Mouse (Mus musculus) limb, embryonic 14.5 days (tissue): ENCODE measurements around the gene Chst5. TPM values are rescaled to one million over a fixed set of nuclear protein-coding genes. Genes with fewer than 3 reads are reported as not detected.

Source experiments
- ATAC-seq: fragments of 200-750 bp; cut with Nextera tagmentation; 2 replicates; pipeline ENCODE4 v1.8.0; 2017; ENCODE audit warnings: low read depth, moderate number of reproducible peaks, moderate TSS enrichment; ENCODE audit not compliant: low FRiP score
- DNase-seq: peaks from one replicate; pipeline ENCODE4 v3.0.0-alpha.2; 2015; ENCODE audit warnings: low spot score
- H3K27ac ChIP-seq: fragments of 300-500 bp; sonication (generic); replicated peaks from 2 replicates; pipeline ENCODE4 v1.5.1; 2014; ENCODE audit warnings: low read depth, mild to moderate bottlenecking, low read length, moderate library complexity, mixed read lengths
- H3K27me3 ChIP-seq: fragments of 300-500 bp; sonication (generic); 2 replicates; pipeline ENCODE4 v1.6.1; 2014; ENCODE audit warnings: low read length, mixed read lengths; ENCODE audit not compliant: control insufficient read depth, insufficient read depth
- H3K36me3 ChIP-seq: fragments of 300-500 bp; sonication (generic); 2 replicates; pipeline ENCODE4 v1.6.1; 2014; ENCODE audit warnings: mild to moderate bottlenecking, low read length, moderate library complexity, mixed read lengths; ENCODE audit not compliant: control insufficient read depth, insufficient read depth
- H3K4me1 ChIP-seq: fragments of 300-500 bp; sonication (generic); 2 replicates; pipeline ENCODE4 v1.6.1; 2014; ENCODE audit warnings: antibody characterized with exemption, low read length, mixed read lengths; ENCODE audit not compliant: control insufficient read depth, insufficient read depth
- H3K4me2 ChIP-seq: fragments of 300-500 bp; sonication (generic); replicated peaks from 2 replicates; pipeline ENCODE4 v1.6.1; 2014; ENCODE audit warnings: low read depth, mild to moderate bottlenecking, low read length, moderate library complexity; ENCODE audit not compliant: severe bottlenecking
- H3K4me3 ChIP-seq: fragments of 300-500 bp; sonication (generic); replicated peaks from 2 replicates; pipeline ENCODE4 v1.5.1; 2014; ENCODE audit warnings: low read length
- H3K9ac ChIP-seq: fragments of 300-500 bp; sonication (generic); 2 replicates; pipeline ENCODE4 v1.6.1; 2014; ENCODE audit warnings: mild to moderate bottlenecking, low read depth, low read length, moderate library complexity; ENCODE audit not compliant: severe bottlenecking
- H3K9me3 ChIP-seq: fragments of 300-500 bp; sonication (generic); 2 replicates; pipeline ENCODE4 v1.6.1; 2016; ENCODE audit warnings: low read length; ENCODE audit not compliant: control insufficient read depth
- POLR2A ChIP-seq: fragments of 200-500 bp; IDR thresholded peaks from 2 replicates; pipeline ENCODE4 v1.8.0; 2012; ENCODE audit warnings: inconsistent platforms, mild to moderate bottlenecking, moderate library complexity, borderline replicate concordance; ENCODE audit not compliant: insufficient read depth, insufficient read length; ENCODE audit errors: extremely low read depth
- WGBS: fragments of 180-500 bp; shearing (Covaris S2); extraction: QIAGEN DNeasy Blood & Tissue Kit; methylation state at CpG from one replicate; pipeline ENCODE4 v1.1.7; 2014; 5-methylcytosine and 5-hydroxymethylcytosine counted together
- polyA plus RNA-seq, 2 experiments: library from polyadenylated mRNA; depleted of rRNA in 1 of 2; stranded (reverse) in 1 of 2; unstranded in 1 of 2; fragments of >200 nt; fragmentation: Nextera tagmentation in 1 of 2; extraction: Ambion mirVana in 1 of 2; gene quantifications; 2 replicates each; pipeline versions ENCODE4 v1.2.1 to v1.2.3; 2012 to 2014

Chst5 gene
- polyA plus RNA-seq (2012; rRNA removed) (11.7 and 17.0 TPM in 2 replicates), polyA plus RNA-seq (2014; fragmentation: Nextera tagmentation; extraction: Ambion mirVana) (12.1 and 12.2 TPM in 2 replicates)

DNA sequence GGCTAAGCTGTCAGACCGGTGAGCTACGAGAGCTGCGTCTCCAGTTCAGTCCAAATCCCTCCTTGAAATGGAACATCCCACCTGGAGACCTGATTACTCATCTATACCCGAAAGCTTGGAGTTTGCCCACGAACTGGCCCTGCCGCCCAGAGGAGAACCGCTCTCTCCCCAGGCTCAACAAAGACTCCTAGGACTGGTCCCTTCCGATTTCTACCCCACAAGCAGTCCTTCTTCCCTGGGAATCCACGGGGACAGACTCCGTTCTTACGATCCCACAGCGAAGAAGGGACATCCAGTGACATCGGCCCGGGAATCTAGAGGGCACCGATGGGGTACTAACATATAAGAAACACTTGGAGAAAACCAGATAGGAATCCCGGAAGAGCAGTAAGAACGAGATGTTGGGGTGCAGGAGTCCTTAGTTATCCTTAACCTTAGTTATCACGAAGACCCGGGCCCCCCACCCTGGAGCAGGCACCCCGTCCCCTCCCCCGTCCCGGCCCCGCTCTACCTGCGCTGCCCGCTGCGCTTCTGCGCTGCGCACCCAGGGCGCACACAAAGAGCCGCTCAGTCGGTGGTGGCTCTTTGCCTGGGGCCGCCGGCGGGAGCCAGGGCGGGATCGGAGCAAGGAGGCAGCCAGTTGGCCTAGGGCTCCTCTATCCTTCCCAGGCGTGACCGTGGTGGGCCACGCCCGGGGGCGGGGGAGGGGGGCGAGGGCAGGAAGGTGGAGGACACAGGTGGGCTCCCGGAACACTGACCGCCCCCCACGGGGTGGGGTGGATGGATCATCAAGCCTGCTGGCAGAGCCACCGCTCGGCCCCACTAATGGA is at the start of gene Chst5:
Chst5 (minus strand) TSS at position 827 of the 830 bp plus-strand sequence.
- Histone ChIP-seq H3K27ac (0 out of 2 replicates have a peak within 1 kb of the TSS, but pooled peaks have one; percentile 13), H3K9me3 (no peaks in the 10 kb centered on the region), H3K9ac (peak within 1 kb of the TSS; percentile 65), H3K4me1 (peaks cover 30% of the 10 kb centered on the region), H3K4me3 (peak within 1 kb of the TSS; percentile 41), H3K4me2 (peak within 1 kb of the TSS; percentile 74), H3K27me3 (peaks cover 9% of the 10 kb centered on the region; the same call in 1 of the 2 replicates), H3K36me3 (no peaks in the 10 kb centered on the region)
- DNase-seq (no peak), ATAC-seq (peak; percentile 34; the same call in 1 of the 2 replicates)
- WGBS, result 8% methylated on average over 46 of the region's 47 CpGs
- no peak for TF ChIP-seq POLR2A

DNA sequence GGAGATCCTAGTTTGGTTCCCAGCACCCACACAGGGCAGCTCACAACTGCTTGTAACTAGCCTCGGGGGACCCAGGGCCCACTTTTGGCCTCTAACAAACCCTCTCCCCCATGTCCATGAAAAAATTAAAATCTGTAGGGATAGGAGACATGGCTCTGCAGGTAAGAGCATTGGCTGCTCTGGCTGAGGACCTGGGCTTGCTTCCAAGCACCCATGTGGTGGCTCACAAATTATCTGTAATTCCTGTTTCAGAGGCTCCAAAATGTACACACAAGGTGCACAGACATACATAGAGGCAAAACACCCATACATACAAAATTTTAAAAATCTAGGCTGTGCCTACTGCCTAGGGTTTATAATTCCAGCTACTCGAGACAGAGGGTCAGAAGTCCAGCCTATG is 47.0 kb upstream of the Chst5 start:
- Histone ChIP-seq H3K4me2 (no peak overlapping the region), H3K9ac (no peak overlapping the region), H3K9me3 (no peaks in the 10 kb centered on the region), H3K36me3 (peaks cover 40% of the 10 kb centered on the region), H3K4me1 (no peaks in the 10 kb centered on the region), H3K4me3 (no peak overlapping the region), H3K27ac (no peak overlapping the region), H3K27me3 (no peaks in the 10 kb centered on the region)
- WGBS, result 92% methylated on average over 2 of the region's 2 CpGs
- no peak for ATAC-seq
- no peak for DNase-seq
- TF ChIP-seq POLR2A, result no peak

GRCm38 (mm10) chr8:111955879-111956278 is 45.6 kb upstream of the Chst5 start:
- TF ChIP-seq POLR2A, result no peak
- H3K4me1 ChIP-seq, result no peaks in the 10 kb centered on the region
- no peaks in the 10 kb centered on the region for H3K9me3 ChIP-seq
- 83% methylated on average over 5 of the region's 5 CpGs for WGBS
- no peak overlapping the region for H3K4me3 ChIP-seq
- no peak overlapping the region for H3K9ac ChIP-seq
- ATAC-seq (no peak), DNase-seq (no peak)
- H3K36me3 ChIP-seq, result peaks cover 49% of the 10 kb centered on the region
- H3K4me2 ChIP-seq, result no peak overlapping the region
- H3K27me3 ChIP-seq, result no peaks in the 10 kb centered on the region
- H3K27ac ChIP-seq, result no peak overlapping the region

- ATAC-seq (no peak), DNase-seq (no peak)
- 79% methylated on average over 4 of the region's 4 CpGs for WGBS
- Histone ChIP-seq H3K9ac (no peak overlapping the region), H3K36me3 (peaks cover 51% of the 10 kb centered on the region), H3K9me3 (no peaks in the 10 kb centered on the region), H3K27ac (no peak overlapping the region), H3K4me2 (no peak overlapping the region), H3K27me3 (no peaks in the 10 kb centered on the region), H3K4me3 (no peak overlapping the region), H3K4me1 (no peaks in the 10 kb centered on the region)
- no peak for TF ChIP-seq POLR2A
Measured at GRCm38 (mm10) chr8:111954844-111955594, 44.8 kb upstream of the Chst5 start.

GRCm38 (mm10) chr8:111951936-111952335 is 41.7 kb upstream of the Chst5 start:
- no peak overlapping the region for H3K4me3 ChIP-seq
- 93% methylated on average over 5 of the region's 5 CpGs for WGBS

More at GRCm38 (mm10) chr8:111951936-111952335, 41.7 kb upstream of the Chst5 start:
- ATAC-seq (no peak), DNase-seq (no peak)
- Histone ChIP-seq H3K4me1 (no peaks in the 10 kb centered on the region), H3K27ac (no peak overlapping the region), H3K9ac (no peak overlapping the region), H3K27me3 (no peaks in the 10 kb centered on the region), H3K4me2 (no peak overlapping the region), H3K36me3 (peaks cover 68% of the 10 kb centered on the region), H3K9me3 (no peaks in the 10 kb centered on the region)
- no peak for TF ChIP-seq POLR2A
